Mouse (Mus musculus) limb, embryonic 11.5 days (tissue): ENCODE results near the gene Gm20503. TPM values are rescaled to one million over a fixed set of nuclear protein-coding genes. Genes with fewer than 3 reads are reported as not detected.

Experiments used
- ATAC-seq: fragments of 200-750 bp; cut with Nextera tagmentation; 2 replicates; pipeline ENCODE4 v1.8.0; 2017; ENCODE audit warnings: low read depth; ENCODE audit not compliant: insufficient number of reproducible peaks, low FRiP score, low TSS enrichment
- DNase-seq: peaks from one replicate; pipeline ENCODE4 v3.0.0-alpha.2; 2015; ENCODE audit warnings: low spot score
- H3K27ac ChIP-seq: fragments of 300-500 bp; sonication (generic); replicated peaks from 2 replicates; pipeline ENCODE4 v1.5.1; 2014; ENCODE audit warnings: low read depth, mild to moderate bottlenecking, low read length
- H3K27me3 ChIP-seq: fragments of 300-500 bp; sonication (generic); 2 replicates; pipeline ENCODE4 v1.6.1; 2014; ENCODE audit warnings: mild to moderate bottlenecking, low read length, mixed read lengths; ENCODE audit not compliant: control insufficient read depth, insufficient read depth
- H3K36me3 ChIP-seq: fragments of 300-500 bp; sonication (generic); 2 replicates; pipeline ENCODE4 v1.6.1; 2014; ENCODE audit warnings: mild to moderate bottlenecking, low read length, moderate library complexity, mixed read lengths; ENCODE audit not compliant: control insufficient read depth, insufficient read depth
- H3K4me1 ChIP-seq: fragments of 300-500 bp; sonication (generic); 2 replicates; pipeline ENCODE4 v1.6.1; 2014; ENCODE audit warnings: low read length, mixed read lengths; ENCODE audit not compliant: control insufficient read depth, insufficient read depth
- H3K4me2 ChIP-seq: fragments of 300-500 bp; sonication (generic); 2 replicates; pipeline ENCODE4 v1.6.1; 2014; ENCODE audit warnings: low read depth, mild to moderate bottlenecking, moderate library complexity; ENCODE audit not compliant: severe bottlenecking
- H3K4me3 ChIP-seq: fragments of 300-500 bp; sonication (generic); 2 replicates; pipeline ENCODE4 v1.5.1; 2014; ENCODE audit warnings: low read depth, low read length
- H3K9ac ChIP-seq: fragments of 300-500 bp; sonication (generic); 2 replicates; pipeline ENCODE4 v1.6.1; 2014; ENCODE audit warnings: mild to moderate bottlenecking, low read length
- H3K9me3 ChIP-seq: fragments of 300-500 bp; sonication (generic); 2 replicates; pipeline ENCODE4 v1.6.1; 2016; ENCODE audit warnings: low read length; ENCODE audit not compliant: control insufficient read depth
- WGBS: fragments of 180-500 bp; shearing (Covaris S2); extraction: QIAGEN DNeasy Blood & Tissue Kit; methylation state at CpG from one replicate; pipeline ENCODE4 v1.1.7; 2014; 5-methylcytosine and 5-hydroxymethylcytosine counted together
- polyA plus RNA-seq: library from polyadenylated mRNA; unstranded; fragments of >200 nt; fragmentation: Nextera tagmentation; extraction: Ambion mirVana; gene quantifications from 2 replicates; pipeline ENCODE4 v1.2.1, GENCODE M21; 2014

Gm20503 gene
- polyA plus RNA-seq, 1 experiment from 2014 or later = 9.7 TPM

- Histone ChIP-seq H3K9ac (no peak overlapping the region), H3K36me3 (no peaks in the 10 kb centered on the region; the same call in 1 of the 2 replicates), H3K27ac (no peak overlapping the region), H3K4me2 (no peak overlapping the region), H3K27me3 (no peaks in the 10 kb centered on the region), H3K9me3 (no peaks in the 10 kb centered on the region), H3K4me1 (no peaks in the 10 kb centered on the region), H3K4me3 (no peak overlapping the region)
- ATAC-seq (no peak), DNase-seq (no peak)
- 85% methylated on average over 3 of the region's 3 CpGs for WGBS
Observed at GRCm38 (mm10) chr4:59011446-59011845, 8.4 kb downstream of the Gm20503 start.

DNA sequence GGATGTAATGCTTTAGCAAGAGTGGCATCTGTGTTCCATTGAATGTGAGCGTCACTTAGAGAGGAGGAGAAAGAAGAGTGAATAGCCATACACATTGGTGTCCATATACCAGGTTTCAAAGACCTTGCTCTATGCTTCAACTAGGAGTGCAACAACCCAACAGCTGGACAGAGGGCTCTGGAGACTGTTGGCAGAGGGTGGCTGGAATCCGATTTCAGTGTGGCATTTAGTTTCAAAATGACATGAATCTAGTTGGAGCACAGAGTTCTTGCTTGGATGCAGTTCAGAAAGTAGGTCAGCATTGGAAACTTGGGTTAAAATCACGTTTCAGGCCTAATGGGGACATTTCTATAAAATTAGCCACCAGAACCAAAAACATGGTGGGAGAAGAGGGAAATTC, 12.2 kb downstream of the Gm20503 start:
- Histone ChIP-seq H3K4me2 (no peak overlapping the region), H3K4me3 (no peak overlapping the region), H3K27me3 (no peaks in the 10 kb centered on the region), H3K9ac (no peak overlapping the region), H3K4me1 (no peaks in the 10 kb centered on the region), H3K9me3 (no peaks in the 10 kb centered on the region), H3K36me3 (peaks cover 3% of the 10 kb centered on the region; the same call in 1 of the 2 replicates), H3K27ac (no peak overlapping the region)
- DNase-seq = no peak
- ATAC-seq = no peak
- WGBS = 91% methylated on average over 3 of the region's 3 CpGs

GRCm38 (mm10) chr4:59016922-59017321, 13.9 kb downstream of the Gm20503 start:
- 93% methylated on average over 2 of the region's 2 CpGs for WGBS
- H3K36me3 ChIP-seq = peaks cover 6% of the 10 kb centered on the region; the same call in 1 of the 2 replicates
- no peak for ATAC-seq

DNA sequence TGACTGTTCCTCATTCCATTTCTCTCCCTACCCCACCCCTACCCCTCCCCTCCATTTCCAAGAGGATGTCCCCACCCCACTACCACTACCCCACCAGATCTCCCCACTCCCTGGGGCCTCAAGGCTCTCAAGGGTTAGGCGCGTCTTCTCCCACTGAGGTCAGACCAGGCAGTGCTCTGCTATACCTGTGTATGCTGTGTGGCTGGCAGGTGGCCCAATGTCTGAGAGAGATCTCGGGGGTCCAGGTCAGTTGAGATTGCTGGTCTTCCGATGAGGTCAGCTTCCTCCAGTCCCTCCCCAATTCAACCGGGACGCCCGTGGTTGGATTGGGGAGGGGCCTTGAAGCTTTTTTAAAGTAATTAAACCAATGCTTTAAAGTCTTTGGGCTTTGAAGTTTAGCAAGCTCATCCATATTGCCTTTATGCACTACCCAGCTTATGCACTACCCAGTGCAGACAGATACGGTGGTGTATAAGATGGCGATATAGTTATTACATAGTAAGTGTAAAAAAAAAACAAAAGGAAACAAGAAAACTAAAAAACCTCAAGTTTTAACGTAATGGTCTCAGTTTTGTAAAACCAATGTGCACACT, 31.4 kb downstream of the Gm20503 start:
- ATAC-seq (0 out of 2 replicates have a peak, but pooled peaks have one; percentile 31), DNase-seq (no peak)
- H3K9ac ChIP-seq = peak overlapping the region; percentile 92; the same call in 1 of the 2 replicates
- H3K4me1 ChIP-seq = no peaks in the 10 kb centered on the region
- peak overlapping the region; percentile 82 for H3K4me3 ChIP-seq
- WGBS = 80% methylated on average over 10 of the region's 10 CpGs
- peak overlapping the region; percentile 66 for H3K4me2 ChIP-seq
- H3K27me3 ChIP-seq = no peaks in the 10 kb centered on the region
- H3K36me3 ChIP-seq = no peaks in the 10 kb centered on the region
- no peaks in the 10 kb centered on the region for H3K9me3 ChIP-seq
- no peak overlapping the region for H3K27ac ChIP-seq

More at GRCm38 (mm10) chr4:59016922-59017321, 13.9 kb downstream of the Gm20503 start:
- H3K4me3 ChIP-seq = no peak overlapping the region
- H3K9me3 ChIP-seq = no peaks in the 10 kb centered on the region
- H3K27ac ChIP-seq = no peak overlapping the region
- no peaks in the 10 kb centered on the region for H3K4me1 ChIP-seq
- no peaks in the 10 kb centered on the region for H3K27me3 ChIP-seq
- no peak for DNase-seq
- no peak overlapping the region for H3K9ac ChIP-seq
- H3K4me2 ChIP-seq = no peak overlapping the region

DNA sequence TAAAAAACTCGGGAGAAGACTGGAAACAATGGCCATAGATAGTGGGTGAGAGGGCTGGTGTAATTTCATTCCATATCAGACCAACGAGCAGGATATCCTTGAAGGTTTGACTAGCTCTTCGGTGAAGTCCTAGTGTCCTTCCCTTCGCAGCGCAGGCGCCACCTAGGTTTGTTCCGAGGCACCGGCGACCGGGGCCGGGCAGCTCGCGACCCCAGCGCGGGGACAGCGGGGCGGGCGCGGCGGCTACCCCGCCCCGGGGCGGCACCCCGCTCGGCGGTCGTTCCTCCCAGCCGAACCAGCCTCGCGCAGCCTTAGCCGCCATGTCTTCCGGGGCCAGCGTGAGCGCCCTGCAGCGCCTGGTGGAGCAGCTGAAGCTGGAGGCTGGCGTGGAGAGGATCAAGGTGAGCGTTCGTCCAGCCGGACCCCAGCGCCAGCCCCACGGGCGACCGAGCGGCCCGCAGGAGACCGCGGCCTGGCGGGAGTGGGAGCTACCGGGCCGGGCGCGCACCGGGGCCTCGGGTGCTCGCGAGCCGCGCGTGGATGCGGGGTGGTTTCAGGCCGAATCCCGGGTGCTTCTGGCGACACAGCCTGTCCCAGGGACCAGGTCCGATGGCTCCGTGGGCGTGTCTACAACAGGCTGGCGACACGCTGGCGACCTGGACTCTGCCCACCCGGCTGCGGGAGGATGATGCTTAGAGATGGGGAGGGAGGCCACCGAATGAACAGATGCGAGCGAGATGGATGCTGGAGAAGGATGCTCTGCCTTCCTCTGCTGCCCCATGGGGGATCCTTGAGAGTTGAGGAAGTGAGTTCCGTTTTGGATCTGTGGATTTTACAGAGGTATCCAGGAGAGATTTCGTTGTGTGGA, 32.1 kb downstream of the Gm20503 start, which contains the start of gene Gng10:
Gene Gng10, plus strand, starts transcription at position 171 of the 868 bp plus-strand sequence.
- WGBS = 7% methylated on average over 74 of the region's 76 CpGs
- peak; percentile 87 for ATAC-seq
- H3K36me3 ChIP-seq = no peaks in the 10 kb centered on the region
- H3K4me2 ChIP-seq = peak within 1 kb of the TSS; percentile 66
- peak within 1 kb of the TSS; percentile 82 for H3K4me3 ChIP-seq
- H3K27ac ChIP-seq = no peak within 1 kb of the TSS
- no peaks in the 10 kb centered on the region for H3K9me3 ChIP-seq
- H3K9ac ChIP-seq = peak within 1 kb of the TSS; percentile 92
- peak; percentile 71 for DNase-seq
- H3K4me1 ChIP-seq = no peaks in the 10 kb centered on the region
- H3K27me3 ChIP-seq = no peaks in the 10 kb centered on the region

DNA sequence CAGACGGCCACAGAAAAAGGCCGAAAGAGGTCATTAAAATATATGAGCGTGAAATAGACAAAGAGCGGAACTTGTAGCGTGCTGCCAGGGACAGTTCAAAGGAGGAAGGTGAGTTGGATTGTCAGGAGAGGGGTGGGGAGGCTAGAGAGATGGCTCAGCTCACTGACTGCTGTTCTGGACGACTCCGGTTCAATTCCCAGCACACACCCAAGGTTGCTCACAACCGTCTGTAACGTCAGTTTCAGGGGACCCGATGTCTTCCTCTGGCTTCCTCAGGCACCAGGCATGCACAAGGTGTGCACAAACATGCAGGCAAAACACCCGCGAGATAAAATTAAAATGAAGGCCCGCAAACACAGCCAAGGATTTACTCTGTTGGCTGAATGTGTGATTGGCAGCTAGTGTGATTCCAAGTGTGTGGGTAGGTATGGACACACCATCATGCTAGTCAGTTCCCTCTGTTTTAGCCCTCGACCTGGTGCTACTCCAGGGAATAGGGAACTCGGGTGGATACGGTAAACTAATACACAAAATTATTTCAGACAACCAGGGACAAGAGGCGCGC, 32.9 kb downstream of the Gm20503 start:
- Histone ChIP-seq H3K27me3 (no peaks in the 10 kb centered on the region), H3K9ac (peak overlapping the region; percentile 92), H3K4me2 (peak overlapping the region; percentile 66), H3K4me1 (no peaks in the 10 kb centered on the region), H3K27ac (no peak overlapping the region), H3K9me3 (no peaks in the 10 kb centered on the region), H3K36me3 (no peaks in the 10 kb centered on the region), H3K4me3 (peak overlapping the region; percentile 82)
- no peak for ATAC-seq
- no peak for DNase-seq
- 62% methylated on average over 18 of the region's 18 CpGs for WGBS

- Histone ChIP-seq H3K36me3 (no peaks in the 10 kb centered on the region), H3K4me1 (no peaks in the 10 kb centered on the region), H3K27ac (no peak overlapping the region), H3K9me3 (no peaks in the 10 kb centered on the region), H3K9ac (no peak overlapping the region), H3K4me2 (no peak overlapping the region), H3K4me3 (no peak overlapping the region), H3K27me3 (no peaks in the 10 kb centered on the region)
- ATAC-seq = no peak
- 58% methylated on average over 13 of the region's 13 CpGs for WGBS
- DNase-seq = peak; percentile 85
Observed at GRCm38 (mm10) chr4:59036490-59037127, 33.6 kb downstream of the Gm20503 start.

- no peaks in the 10 kb centered on the region for H3K27me3 ChIP-seq
- ATAC-seq (no peak), DNase-seq (no peak)
- 74% methylated on average over 3 of the region's 3 CpGs for WGBS
- no peak overlapping the region for H3K9ac ChIP-seq
- H3K9me3 ChIP-seq = no peaks in the 10 kb centered on the region
- H3K4me2 ChIP-seq = no peak overlapping the region
- no peak overlapping the region for H3K27ac ChIP-seq
- no peaks in the 10 kb centered on the region for H3K36me3 ChIP-seq
- H3K4me3 ChIP-seq = no peak overlapping the region
- no peaks in the 10 kb centered on the region for H3K4me1 ChIP-seq
Observed at GRCm38 (mm10) chr4:59037525-59037924, 34.5 kb downstream of the Gm20503 start.
